Mouse (Mus musculus): ENCODE data around the gene Notch3.
"Not testable (repeated sequence)": the region's sequence is repeated elsewhere in the genome, so short reads cannot be mapped to it uniquely, and the experiment has no call there.

Gene Notch3

GRCm38 (mm10) chr17:32118484-32118883 is 48.2 kb downstream of the Notch3 start:
- DNase-seq (ENCODE audit: low spot score in 2 of 2) = no peak

- peak; percentile 75 to 81 for DNase-seq (ENCODE audit: low spot score in 2 of 2)
Measured at GRCm38 (mm10) chr17:32117872-32118421, 48.7 kb downstream of the Notch3 start.

GRCm38 (mm10) chr17:32117287-32117871 is 49.3 kb downstream of the Notch3 start:
- DNase-seq (ENCODE audit: low spot score in 2 of 2) = no peak

GRCm38 (mm10) chr17:32116586-32117286 is 49.9 kb downstream of the Notch3 start:
- DNase-seq (ENCODE audit: low spot score in 2 of 2) = no peak

GRCm38 (mm10) chr17:32114486-32114885 is 52.2 kb downstream of the Notch3 start:
- not testable (repeated sequence) for DNase-seq (ENCODE audit: low spot score in 2 of 2)

GRCm38 (mm10) chr17:32113523-32114421 is 52.9 kb downstream of the Notch3 start:
- peak; percentile 44 to 62 for DNase-seq (ENCODE audit: low spot score in 2 of 2)

GRCm38 (mm10) chr17:32113255-32113522 is 53.5 kb downstream of the Notch3 start:
- DNase-seq (ENCODE audit: low spot score in 2 of 2) = peak in 1 of 2 experiments; percentile 13

- no peak for DNase-seq (ENCODE audit: low spot score in 2 of 2)
Measured at GRCm38 (mm10) chr17:32112434-32113254, 54.0 kb downstream of the Notch3 start.

- DNase-seq (ENCODE audit: low spot score in 2 of 2) = no peak
Measured at GRCm38 (mm10) chr17:32110980-32111780, 55.5 kb downstream of the Notch3 start.

GRCm38 (mm10) chr17:32110424-32110823 is 56.2 kb downstream of the Notch3 start:
- DNase-seq (ENCODE audit: low spot score in 2 of 2) = no peak

- no peak for DNase-seq (ENCODE audit: low spot score in 2 of 2)
Measured at GRCm38 (mm10) chr17:32109201-32109940, 57.3 kb downstream of the Notch3 start.

GRCm38 (mm10) chr17:32108320-32109011 is 58.2 kb downstream of the Notch3 start:
- DNase-seq (ENCODE audit: low spot score in 2 of 2) = not testable (repeated sequence)

- DNase-seq (ENCODE audit: low spot score in 2 of 2) = no peak
Measured at GRCm38 (mm10) chr17:32107877-32108276, 58.8 kb downstream of the Notch3 start.

- no peak for DNase-seq (ENCODE audit: low spot score in 2 of 2)
Measured at GRCm38 (mm10) chr17:32106358-32106757, 60.3 kb downstream of the Notch3 start.

GRCm38 (mm10) chr17:32103054-32103453 is 63.6 kb downstream of the Notch3 start:
- no peak for DNase-seq (ENCODE audit: low spot score in 2 of 2)

GRCm38 (mm10) chr17:32099943-32100586 is 66.6 kb downstream of the Notch3 start:
- DNase-seq (ENCODE audit: low spot score in 2 of 2) = peak in 1 of 2 experiments; percentile 36

- DNase-seq (ENCODE audit: low spot score in 2 of 2) = no peak
Measured at GRCm38 (mm10) chr17:32099574-32099942, 67.1 kb downstream of the Notch3 start.

- not testable (repeated sequence) for DNase-seq (ENCODE audit: low spot score in 2 of 2)
Measured at GRCm38 (mm10) chr17:32098905-32099304, 67.7 kb downstream of the Notch3 start.

GRCm38 (mm10) chr17:32097676-32098075 is 69.0 kb downstream of the Notch3 start:
- no peak for DNase-seq (ENCODE audit: low spot score in 2 of 2)

Measured in right cerebral cortex, adult 2 months (tissue).